Mouse (Mus musculus): Measurements from ENCODE around the gene Foxb1. TPM values are rescaled to one million over a fixed set of nuclear protein-coding genes. Genes with fewer than 3 reads are reported as not detected.

Gene Foxb1
- polyA plus RNA-seq, 1 experiment from 2014 or later: not detected

DNA sequence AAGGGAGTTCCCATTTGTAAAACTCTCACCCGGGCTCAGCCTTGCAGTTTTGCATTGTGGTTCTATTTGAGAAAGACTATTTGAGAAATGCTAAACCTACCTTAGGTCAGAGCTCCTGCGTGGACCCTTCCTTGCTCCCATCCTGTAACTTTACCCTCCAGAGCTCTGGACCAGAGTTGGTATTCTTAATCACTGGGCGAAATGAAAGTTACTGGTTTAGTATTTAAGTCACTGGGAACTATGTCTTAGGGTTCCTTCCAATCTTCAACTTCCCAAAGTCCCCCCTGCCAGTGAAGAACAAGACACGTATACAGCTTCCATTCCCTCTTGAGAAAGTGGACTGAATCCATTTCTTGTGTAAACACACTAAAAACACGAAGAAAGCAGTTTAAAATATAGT lies 5.6 kb downstream of the Foxb1 start:
- no peak overlapping the region for H3K4me2 ChIP-seq
- no peak overlapping the region for H3K27ac ChIP-seq
- H3K4me1 ChIP-seq: peaks cover 13% of the 10 kb centered on the region; the same call in 1 of the 2 replicates
- H3K9me3 ChIP-seq: no peaks in the 10 kb centered on the region
- peaks cover 85% of the 10 kb centered on the region for H3K27me3 ChIP-seq
- no peak overlapping the region for H3K4me3 ChIP-seq
- no peak for ATAC-seq (ENCODE audit: borderline replicate concordance, extremely low read depth, low FRiP score, low TSS enrichment)
- no peak overlapping the region for H3K9ac ChIP-seq
- H3K36me3 ChIP-seq: no peaks in the 10 kb centered on the region
- WGBS: 15% methylated on average over 5 of the region's 5 CpGs

DNA sequence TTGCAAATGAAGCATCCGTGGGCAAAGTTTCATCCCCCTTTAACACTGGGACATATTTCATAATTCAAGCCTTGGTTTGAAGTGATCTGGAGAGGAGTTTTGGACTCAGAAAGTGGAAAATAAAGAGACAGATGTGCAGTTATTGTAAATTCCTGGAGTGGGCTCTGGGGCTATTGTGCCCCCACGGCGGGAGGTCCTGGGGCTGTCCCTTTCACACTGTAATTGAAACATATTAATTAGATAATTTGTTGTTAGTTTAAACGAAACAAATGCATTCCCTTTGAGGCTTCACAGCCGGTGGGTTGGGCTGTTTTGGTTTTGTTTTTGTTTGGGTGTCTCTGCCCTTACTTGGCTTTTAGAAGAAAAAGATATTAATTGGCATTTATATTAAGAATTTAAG lies 6.0 kb downstream of the Foxb1 start:
- Histone ChIP-seq H3K9me3 (no peaks in the 10 kb centered on the region), H3K4me1 (peaks cover 8% of the 10 kb centered on the region; the same call in 1 of the 2 replicates), H3K4me3 (no peak overlapping the region), H3K27ac (no peak overlapping the region), H3K27me3 (peaks cover 80% of the 10 kb centered on the region), H3K36me3 (no peaks in the 10 kb centered on the region), H3K4me2 (no peak overlapping the region), H3K9ac (no peak overlapping the region)
- no peak for ATAC-seq (ENCODE audit: borderline replicate concordance, extremely low read depth, low FRiP score, low TSS enrichment)
- WGBS: 16% methylated on average over 5 of the region's 5 CpGs

DNA sequence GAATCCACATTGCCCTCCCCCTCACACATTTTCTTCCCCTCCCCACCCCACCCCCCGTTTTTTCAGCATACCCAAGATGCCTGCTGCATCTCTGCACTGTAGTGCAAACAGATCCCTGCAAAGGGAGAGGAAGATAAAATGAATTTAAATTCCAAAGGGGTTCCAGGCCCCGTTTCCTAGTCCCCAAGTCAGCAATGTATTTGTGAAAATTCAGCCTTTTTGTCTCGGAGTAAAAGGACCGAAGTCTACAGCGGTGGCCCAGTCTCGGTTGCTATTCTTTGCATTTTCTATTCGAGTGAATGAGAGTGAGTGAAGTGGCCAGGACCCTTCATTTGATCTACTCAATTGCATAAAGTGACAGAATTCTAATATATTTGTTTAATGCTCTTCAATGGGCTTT lies 6.4 kb downstream of the Foxb1 start:
- Histone ChIP-seq H3K27ac (no peak overlapping the region), H3K4me2 (no peak overlapping the region), H3K27me3 (peaks cover 76% of the 10 kb centered on the region), H3K36me3 (no peaks in the 10 kb centered on the region), H3K4me1 (peaks cover 4% of the 10 kb centered on the region; the same call in 1 of the 2 replicates), H3K9ac (no peak overlapping the region), H3K4me3 (no peak overlapping the region), H3K9me3 (no peaks in the 10 kb centered on the region)
- 9% methylated on average over 7 of the region's 7 CpGs for WGBS
- ATAC-seq (ENCODE audit: borderline replicate concordance, extremely low read depth, low FRiP score, low TSS enrichment): no peak

DNA sequence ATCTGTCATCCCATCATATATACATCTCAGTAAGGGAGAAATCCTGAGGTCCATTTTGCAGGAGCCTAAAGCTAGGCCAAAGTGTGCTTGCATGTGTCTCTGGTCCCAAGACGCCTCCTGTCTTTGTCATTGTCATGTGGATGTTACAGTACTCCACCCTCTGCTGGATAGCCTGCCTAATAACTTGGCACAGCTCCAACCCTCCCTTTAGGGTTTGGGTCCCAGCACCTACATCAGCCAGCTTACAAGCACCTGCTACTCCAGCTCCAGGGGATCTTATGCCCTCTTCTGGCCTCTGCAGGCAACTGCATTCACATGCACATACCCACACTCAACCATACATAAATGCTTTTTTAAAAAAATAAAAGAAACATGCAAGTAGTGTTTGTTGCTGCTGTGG lies 12.8 kb downstream of the Foxb1 start:
- H3K4me2 ChIP-seq: no peak overlapping the region
- no peaks in the 10 kb centered on the region for H3K4me1 ChIP-seq
- 77% methylated on average over 1 of the region's 1 CpGs for WGBS
- H3K27ac ChIP-seq: no peak overlapping the region
- H3K9me3 ChIP-seq: no peaks in the 10 kb centered on the region
- H3K36me3 ChIP-seq: no peaks in the 10 kb centered on the region
- no peak overlapping the region for H3K4me3 ChIP-seq
- H3K9ac ChIP-seq: no peak overlapping the region
- no peak for ATAC-seq (ENCODE audit: borderline replicate concordance, extremely low read depth, low FRiP score, low TSS enrichment)
- H3K27me3 ChIP-seq: peaks cover 13% of the 10 kb centered on the region

DNA sequence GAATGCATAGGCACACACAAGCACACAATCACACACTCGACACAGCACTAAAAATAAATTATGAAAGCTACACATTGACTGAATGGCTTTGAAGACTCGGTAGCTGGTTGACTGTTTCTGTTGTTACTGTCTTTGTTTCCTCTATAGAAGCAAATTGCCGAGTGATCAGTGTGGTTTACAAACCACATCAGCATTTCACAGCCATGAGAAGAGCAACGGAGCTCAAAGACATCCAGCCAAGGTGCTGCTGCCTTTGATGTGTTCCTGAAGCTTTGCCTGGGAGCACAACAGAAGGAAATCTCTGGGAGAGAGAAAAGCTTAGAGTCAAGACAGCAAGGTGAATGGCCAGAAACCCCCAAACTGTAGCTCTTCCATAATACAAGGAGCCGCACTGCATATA lies 32.0 kb downstream of the Foxb1 start:
- H3K27ac ChIP-seq: no peak overlapping the region
- no peaks in the 10 kb centered on the region for H3K27me3 ChIP-seq

DNA sequence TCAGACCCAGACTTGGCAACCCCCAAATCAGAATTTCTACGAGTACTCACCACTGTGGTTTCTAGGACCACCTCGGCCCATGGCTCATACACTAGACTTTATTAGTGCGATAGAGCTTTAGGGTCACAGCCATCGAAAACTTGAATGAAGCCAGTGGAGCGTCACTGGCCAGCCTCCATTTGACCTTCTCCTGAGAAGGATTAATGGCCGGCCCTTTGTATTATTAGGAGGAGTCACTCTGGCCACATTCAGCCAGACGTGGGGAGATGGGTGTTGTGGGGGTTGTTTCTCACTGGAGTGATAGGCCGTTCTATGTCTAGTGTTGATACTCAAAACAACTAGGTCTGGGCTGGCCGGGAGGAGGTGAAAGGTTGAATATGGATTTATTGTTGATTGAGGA lies 42.3 kb downstream of the Foxb1 start:
- H3K36me3 ChIP-seq: no peaks in the 10 kb centered on the region
- WGBS: 77% methylated on average over 9 of the region's 9 CpGs
- no peak overlapping the region for H3K4me3 ChIP-seq
- no peak for ATAC-seq (ENCODE audit: borderline replicate concordance, extremely low read depth, low FRiP score, low TSS enrichment)
- H3K4me2 ChIP-seq: no peak overlapping the region
- H3K4me1 ChIP-seq: peaks cover 32% of the 10 kb centered on the region
- H3K27ac ChIP-seq: no peak overlapping the region
- no peaks in the 10 kb centered on the region for H3K9me3 ChIP-seq
- H3K27me3 ChIP-seq: no peaks in the 10 kb centered on the region
- no peak overlapping the region for H3K9ac ChIP-seq

More for the DNA sequence above, 32.0 kb downstream of the Foxb1 start:
- H3K36me3 ChIP-seq: no peaks in the 10 kb centered on the region
- ATAC-seq (ENCODE audit: borderline replicate concordance, extremely low read depth, low FRiP score, low TSS enrichment): no peak
- 52% methylated on average over 5 of the region's 5 CpGs for WGBS
- no peak overlapping the region for H3K9ac ChIP-seq
- no peaks in the 10 kb centered on the region for H3K4me1 ChIP-seq
- no peaks in the 10 kb centered on the region for H3K9me3 ChIP-seq
- no peak overlapping the region for H3K4me2 ChIP-seq
- H3K4me3 ChIP-seq: no peak overlapping the region

DNA sequence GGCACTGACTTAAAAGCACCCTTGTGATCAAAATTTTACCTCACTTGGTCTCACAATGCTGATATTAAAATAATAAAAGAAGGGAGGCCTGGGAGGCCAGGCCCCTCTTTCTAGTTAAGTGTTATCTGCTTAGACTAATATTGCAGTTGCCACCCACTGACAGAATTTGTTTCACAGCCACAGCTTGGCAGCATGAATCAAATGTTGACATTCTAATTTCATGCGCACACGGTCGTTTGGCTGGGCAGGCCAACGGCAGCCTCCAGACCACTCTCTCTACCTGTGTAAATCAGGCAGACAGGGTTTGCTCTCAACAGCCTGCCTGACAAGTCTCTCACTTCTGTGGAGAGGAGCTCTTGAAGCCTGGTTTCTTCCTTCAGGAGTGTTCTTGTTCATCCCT lies 44.4 kb downstream of the Foxb1 start:
- Histone ChIP-seq H3K9me3 (no peaks in the 10 kb centered on the region), H3K36me3 (no peaks in the 10 kb centered on the region), H3K27me3 (no peaks in the 10 kb centered on the region), H3K9ac (no peak overlapping the region), H3K4me1 (peaks cover 37% of the 10 kb centered on the region), H3K4me2 (no peak overlapping the region), H3K4me3 (no peak overlapping the region), H3K27ac (peak overlapping the region; percentile 54)
- WGBS: 22% methylated on average over 4 of the region's 4 CpGs
- ATAC-seq (ENCODE audit: borderline replicate concordance, extremely low read depth, low FRiP score, low TSS enrichment): no peak

DNA sequence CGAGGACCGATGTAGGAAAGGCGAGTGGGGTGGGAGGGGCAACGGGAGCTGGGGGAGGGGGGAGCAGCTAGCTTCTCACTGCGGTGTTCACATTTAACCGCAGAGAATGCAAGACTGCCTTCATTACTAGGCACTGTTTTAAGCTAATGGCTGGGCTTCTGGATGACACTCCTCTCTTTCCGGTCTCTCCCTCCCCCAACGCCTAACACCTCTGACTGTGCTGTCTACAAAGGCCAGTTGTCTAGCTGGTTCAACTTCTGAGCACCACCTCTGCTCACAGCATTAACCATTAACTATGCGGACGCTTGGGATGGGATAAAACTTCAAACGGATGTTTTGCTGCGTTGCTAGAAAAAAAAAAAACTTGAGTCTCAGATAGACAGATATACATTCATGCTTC lies 45.3 kb downstream of the Foxb1 start:
- no peak for ATAC-seq (ENCODE audit: borderline replicate concordance, extremely low read depth, low FRiP score, low TSS enrichment)
- Histone ChIP-seq H3K36me3 (no peaks in the 10 kb centered on the region), H3K27me3 (no peaks in the 10 kb centered on the region), H3K4me1 (peaks cover 37% of the 10 kb centered on the region), H3K4me2 (no peak overlapping the region; the same call in 1 of the 2 replicates), H3K27ac (peak overlapping the region; percentile 88), H3K9me3 (no peaks in the 10 kb centered on the region), H3K9ac (no peak overlapping the region), H3K4me3 (no peak overlapping the region)
- 14% methylated on average over 12 of the region's 12 CpGs for WGBS

DNA sequence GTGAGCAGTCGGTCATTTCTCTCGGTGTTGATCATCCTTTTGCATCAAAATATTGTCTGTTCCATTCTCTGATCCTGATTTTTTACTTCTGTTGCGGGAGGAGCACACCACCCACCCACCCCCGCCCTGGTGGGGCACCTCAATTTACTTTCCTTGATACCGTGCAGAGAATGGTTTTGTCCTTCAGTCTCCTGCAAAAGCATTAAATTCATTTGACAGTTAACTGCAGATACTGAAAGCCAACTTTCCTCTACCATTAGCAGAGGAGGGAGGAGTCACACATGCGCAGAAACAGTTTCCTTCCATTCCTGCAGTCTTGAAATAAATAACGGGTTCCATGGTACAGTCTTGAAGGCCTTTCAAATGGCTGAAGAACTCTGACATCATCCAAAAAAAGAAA lies 46.4 kb downstream of the Foxb1 start:
- WGBS: 47% methylated on average over 7 of the region's 7 CpGs
- H3K4me3 ChIP-seq: no peak overlapping the region
- ATAC-seq (ENCODE audit: borderline replicate concordance, extremely low read depth, low FRiP score, low TSS enrichment): no peak
- H3K36me3 ChIP-seq: no peaks in the 10 kb centered on the region
- no peaks in the 10 kb centered on the region for H3K27me3 ChIP-seq
- peak overlapping the region; percentile 88 for H3K27ac ChIP-seq
- H3K4me2 ChIP-seq: peak overlapping the region; percentile 20
- no peak overlapping the region for H3K9ac ChIP-seq
- no peaks in the 10 kb centered on the region for H3K9me3 ChIP-seq
- peaks cover 37% of the 10 kb centered on the region for H3K4me1 ChIP-seq

DNA sequence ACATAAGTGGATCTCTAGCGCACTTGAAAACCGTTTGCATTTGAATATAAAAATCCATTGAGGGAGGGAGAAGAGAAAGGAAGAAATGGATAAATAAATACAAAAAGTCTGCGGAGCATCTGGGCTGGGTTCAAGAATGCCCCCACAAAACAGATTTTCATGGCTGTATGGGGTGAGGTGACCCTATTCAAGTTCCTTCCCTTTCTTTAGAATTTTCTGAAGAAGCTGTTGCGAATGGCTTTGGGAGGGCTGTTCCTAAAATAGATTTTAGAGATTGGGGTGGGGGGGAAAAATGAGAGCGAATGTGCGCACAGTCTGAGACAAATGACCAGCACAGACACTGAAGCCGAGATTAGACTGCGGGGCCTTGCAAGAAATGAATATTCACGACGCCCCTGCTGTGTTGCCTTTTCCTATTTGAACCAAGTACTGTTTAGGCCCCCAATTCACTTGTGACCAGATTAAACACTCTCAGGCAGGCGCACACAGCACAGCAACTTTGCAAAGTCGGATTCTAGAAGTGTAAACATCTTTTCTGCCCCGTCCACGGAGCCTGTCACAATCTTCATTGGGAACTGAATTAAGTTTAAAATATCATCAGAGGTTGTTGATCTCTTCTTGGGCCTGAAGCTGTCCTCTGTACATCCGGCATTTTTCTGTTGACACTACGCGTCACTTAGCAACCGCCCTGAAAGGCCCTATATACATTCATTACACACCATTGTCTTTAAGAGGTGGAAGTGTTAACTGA lies 47.0 kb downstream of the Foxb1 start:
- H3K27me3 ChIP-seq: no peaks in the 10 kb centered on the region
- no peaks in the 10 kb centered on the region for H3K9me3 ChIP-seq
- H3K36me3 ChIP-seq: no peaks in the 10 kb centered on the region
- no peak overlapping the region for H3K4me3 ChIP-seq
- H3K4me1 ChIP-seq: peaks cover 37% of the 10 kb centered on the region
- peak overlapping the region; percentile 20 for H3K4me2 ChIP-seq
- H3K27ac ChIP-seq: peak overlapping the region; percentile 88
- no peak overlapping the region for H3K9ac ChIP-seq
- ATAC-seq (ENCODE audit: borderline replicate concordance, extremely low read depth, low FRiP score, low TSS enrichment): no peak
- WGBS: 27% methylated on average over 18 of the region's 18 CpGs

DNA sequence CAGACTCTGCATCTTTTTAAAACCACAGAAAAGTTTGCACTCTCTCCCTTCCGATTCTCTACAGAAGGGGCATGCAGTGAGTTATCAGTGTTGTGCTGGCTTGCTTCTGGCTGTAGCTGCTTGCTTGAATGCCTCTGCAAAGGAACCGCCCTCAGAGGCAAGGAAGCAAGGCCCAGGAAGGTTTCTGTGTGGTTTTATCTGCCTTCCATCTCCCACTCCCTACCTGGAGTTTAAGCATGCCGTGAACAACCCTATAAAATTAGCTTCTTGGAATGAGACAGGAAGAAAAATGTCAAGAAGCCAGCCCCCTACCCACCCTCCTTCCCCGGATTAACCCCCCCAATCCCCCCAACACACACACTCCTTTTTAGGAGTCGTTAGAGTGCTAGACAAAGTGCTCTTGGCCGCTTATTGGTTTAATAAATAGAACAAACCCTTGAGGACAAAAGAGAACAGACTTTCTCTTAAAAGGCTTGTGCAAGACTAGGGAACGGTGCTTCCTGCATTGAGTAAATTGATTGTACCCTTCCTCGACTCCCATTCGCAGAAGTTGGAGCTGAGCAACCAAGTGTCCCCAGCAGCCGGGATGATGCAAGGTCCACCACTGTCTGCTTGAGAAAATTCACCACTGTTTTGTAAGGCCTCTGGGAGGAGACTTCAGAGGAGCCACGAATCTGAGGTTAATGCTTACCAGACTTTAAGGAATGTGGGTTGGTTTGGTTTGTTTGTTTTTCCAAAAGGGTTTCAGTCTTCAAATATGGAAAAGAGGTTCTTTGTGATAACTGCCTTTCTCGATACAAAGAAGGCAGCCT lies 47.8 kb downstream of the Foxb1 start:
- H3K4me3 ChIP-seq: no peak overlapping the region
- peak overlapping the region; percentile 88 for H3K27ac ChIP-seq
- peak; percentile 81 for ATAC-seq (ENCODE audit: borderline replicate concordance, extremely low read depth, low FRiP score, low TSS enrichment)
- no peaks in the 10 kb centered on the region for H3K27me3 ChIP-seq
- H3K36me3 ChIP-seq: no peaks in the 10 kb centered on the region
- no peak overlapping the region for H3K9ac ChIP-seq
- peaks cover 37% of the 10 kb centered on the region for H3K4me1 ChIP-seq
- peak overlapping the region; percentile 20; the same call in 1 of the 2 replicates for H3K4me2 ChIP-seq
- WGBS: 26% methylated on average over 12 of the region's 12 CpGs
- H3K9me3 ChIP-seq: no peaks in the 10 kb centered on the region
